Mouse (Mus musculus): ENCODE data around the gene Zbtb40.

- TF ChIP-seq CTCF (conservative IDR thresholded peaks at IDR 0.05; ENCODE audit: insufficient read depth, insufficient read length, low read depth, low read length) = no peak
- no peak for TF ChIP-seq POLR2A (IDR thresholded peaks at IDR 0.05; ENCODE audit: low read depth, low read length)
These were observed 94.0 kb downstream of the Zbtb40 start for GRCm38 (mm10) chr4:136954562-136954961.

Data from kidney, adult 2 months (tissue).